Mouse (Mus musculus): ENCODE measurements around the gene Usp39. TPM values are rescaled to one million over a fixed set of nuclear protein-coding genes. Genes with fewer than 3 reads are reported as not detected.

The Usp39 gene
- polyA plus RNA-seq, 1 experiment from 2014 or later, result 57.9 TPM

GRCm38 (mm10) chr6:72345633-72346032 is 649 bp upstream of the Usp39 start:
- H3K27ac ChIP-seq, result no peak overlapping the region
- H3K4me3 ChIP-seq, result no peak overlapping the region
- 47% methylated on average over 6 of the region's 6 CpGs for WGBS
- ATAC-seq (ENCODE audit: low FRiP score), result no peak
- peaks cover 34% of the 10 kb centered on the region for H3K4me1 ChIP-seq
- H3K27me3 ChIP-seq, result no peaks in the 10 kb centered on the region
- peak overlapping the region; percentile 90; the same call in 1 of the 2 replicates for H3K9ac ChIP-seq
- peak overlapping the region; percentile 95 for H3K4me2 ChIP-seq (replicated peaks)
- H3K36me3 ChIP-seq, result peaks cover 20% of the 10 kb centered on the region
- H3K9me3 ChIP-seq (replicated peaks), result no peaks in the 10 kb centered on the region

GRCm38 (mm10) chr6:72344396-72345073 is 449 bp downstream of the Usp39 start:
- H3K4me1 ChIP-seq, result peaks cover 34% of the 10 kb centered on the region

GRCm38 (mm10) chr6:72340481-72340880 is 4.5 kb downstream of the Usp39 start:
- ATAC-seq (ENCODE audit: low FRiP score), result no peak
- H3K9ac ChIP-seq, result no peak overlapping the region
- no peaks in the 10 kb centered on the region for H3K27me3 ChIP-seq
- no peak overlapping the region for H3K4me3 ChIP-seq
- 60% methylated on average over 2 of the region's 2 CpGs for WGBS
- no peak overlapping the region for H3K27ac ChIP-seq
- no peaks in the 10 kb centered on the region for H3K9me3 ChIP-seq (replicated peaks)
- H3K36me3 ChIP-seq, result peaks cover 42% of the 10 kb centered on the region
- peaks cover 13% of the 10 kb centered on the region for H3K4me1 ChIP-seq
- no peak overlapping the region for H3K4me2 ChIP-seq (replicated peaks)

More at GRCm38 (mm10) chr6:72344396-72345073, 449 bp downstream of the Usp39 start:
- Histone ChIP-seq H3K27ac (peak overlapping the region; percentile 41), H3K4me3 (peak overlapping the region; percentile 92), H3K9me3 (replicated peaks) (no peaks in the 10 kb centered on the region), H3K36me3 (peaks cover 15% of the 10 kb centered on the region), H3K27me3 (no peaks in the 10 kb centered on the region), H3K9ac (peak overlapping the region; percentile 90), H3K4me2 (replicated peaks) (peak overlapping the region; percentile 95)
- ATAC-seq (ENCODE audit: low FRiP score), result peak; percentile 46
- 2% methylated on average over 32 of the region's 42 CpGs for WGBS

- H3K27me3 ChIP-seq, result no peaks in the 10 kb centered on the region
- no peaks in the 10 kb centered on the region for H3K9me3 ChIP-seq (replicated peaks)
- H3K9ac ChIP-seq, result no peak overlapping the region
- no peak overlapping the region for H3K27ac ChIP-seq
- peaks cover 87% of the 10 kb centered on the region for H3K36me3 ChIP-seq
- H3K4me1 ChIP-seq, result no peaks in the 10 kb centered on the region
- no peak overlapping the region for H3K4me2 ChIP-seq (replicated peaks)
- no peak overlapping the region for H3K4me3 ChIP-seq
- ATAC-seq (ENCODE audit: low FRiP score), result no peak
- 80% methylated on average over 5 of the region's 5 CpGs for WGBS
Measured at GRCm38 (mm10) chr6:72333111-72333510, 11.9 kb downstream of the Usp39 start.

- H3K9ac ChIP-seq, result no peak overlapping the region
- H3K9me3 ChIP-seq (replicated peaks), result no peaks in the 10 kb centered on the region
- no peaks in the 10 kb centered on the region for H3K27me3 ChIP-seq
- no peak overlapping the region for H3K27ac ChIP-seq
- no peak overlapping the region for H3K4me2 ChIP-seq (replicated peaks)
- WGBS, result 93% methylated on average over 4 of the region's 4 CpGs
- H3K4me1 ChIP-seq, result no peaks in the 10 kb centered on the region
- peaks cover 83% of the 10 kb centered on the region for H3K36me3 ChIP-seq
- no peak for ATAC-seq (ENCODE audit: low FRiP score)
- no peak overlapping the region for H3K4me3 ChIP-seq
Measured at GRCm38 (mm10) chr6:72330133-72330532, 14.9 kb downstream of the Usp39 start.

GRCm38 (mm10) chr6:72329019-72329418 is 16.0 kb downstream of the Usp39 start:
- Histone ChIP-seq H3K4me3 (no peak overlapping the region), H3K36me3 (peaks cover 84% of the 10 kb centered on the region), H3K27me3 (no peaks in the 10 kb centered on the region), H3K4me1 (no peaks in the 10 kb centered on the region), H3K4me2 (replicated peaks) (no peak overlapping the region), H3K9ac (no peak overlapping the region), H3K9me3 (replicated peaks) (no peaks in the 10 kb centered on the region), H3K27ac (no peak overlapping the region)
- no peak for ATAC-seq (ENCODE audit: low FRiP score)
- WGBS, result 91% methylated on average over 5 of the region's 5 CpGs

GRCm38 (mm10) chr6:72326274-72326673 is 18.7 kb downstream of the Usp39 start:
- no peaks in the 10 kb centered on the region for H3K4me1 ChIP-seq
- no peak for ATAC-seq (ENCODE audit: low FRiP score)
- no peak overlapping the region for H3K9ac ChIP-seq
- no peaks in the 10 kb centered on the region for H3K9me3 ChIP-seq (replicated peaks)
- 82% methylated on average over 6 of the region's 6 CpGs for WGBS
- H3K36me3 ChIP-seq, result peaks cover 90% of the 10 kb centered on the region
- H3K27me3 ChIP-seq, result no peaks in the 10 kb centered on the region
- H3K4me3 ChIP-seq, result no peak overlapping the region
- H3K4me2 ChIP-seq (replicated peaks), result no peak overlapping the region
- H3K27ac ChIP-seq, result no peak overlapping the region

GRCm38 (mm10) chr6:72323786-72324508 is 21.0 kb downstream of the Usp39 start:
- Histone ChIP-seq H3K27me3 (no peaks in the 10 kb centered on the region), H3K4me1 (no peaks in the 10 kb centered on the region), H3K36me3 (peaks cover 94% of the 10 kb centered on the region), H3K27ac (no peak overlapping the region), H3K4me2 (replicated peaks) (no peak overlapping the region), H3K9me3 (replicated peaks) (no peaks in the 10 kb centered on the region), H3K9ac (no peak overlapping the region), H3K4me3 (no peak overlapping the region)
- no peak for ATAC-seq (ENCODE audit: low FRiP score)
- WGBS, result 94% methylated on average over 6 of the region's 6 CpGs

GRCm38 (mm10) chr6:72322936-72323335 is 22.0 kb downstream of the Usp39 start:
- Histone ChIP-seq H3K4me2 (replicated peaks) (no peak overlapping the region), H3K27me3 (no peaks in the 10 kb centered on the region), H3K36me3 (peaks cover 94% of the 10 kb centered on the region), H3K4me3 (no peak overlapping the region), H3K27ac (no peak overlapping the region), H3K9ac (no peak overlapping the region), H3K4me1 (no peaks in the 10 kb centered on the region), H3K9me3 (replicated peaks) (no peaks in the 10 kb centered on the region)
- 89% methylated on average over 3 of the region's 3 CpGs for WGBS
- ATAC-seq (ENCODE audit: low FRiP score), result no peak

GRCm38 (mm10) chr6:72319019-72319418 is 26.0 kb downstream of the Usp39 start:
- no peaks in the 10 kb centered on the region for H3K9me3 ChIP-seq (replicated peaks)
- H3K27me3 ChIP-seq, result no peaks in the 10 kb centered on the region
- H3K27ac ChIP-seq, result no peak overlapping the region
- no peaks in the 10 kb centered on the region for H3K4me1 ChIP-seq
- no peak overlapping the region for H3K4me2 ChIP-seq (replicated peaks)
- peaks cover 85% of the 10 kb centered on the region for H3K36me3 ChIP-seq
- H3K9ac ChIP-seq, result no peak overlapping the region
- H3K4me3 ChIP-seq, result no peak overlapping the region
- ATAC-seq (ENCODE audit: low FRiP score), result no peak
- 84% methylated on average over 11 of the region's 11 CpGs for WGBS

GRCm38 (mm10) chr6:72318440-72318839 is 26.5 kb downstream of the Usp39 start:
- Histone ChIP-seq H3K9me3 (replicated peaks) (no peaks in the 10 kb centered on the region), H3K4me3 (no peak overlapping the region), H3K27ac (no peak overlapping the region), H3K9ac (no peak overlapping the region), H3K4me1 (no peaks in the 10 kb centered on the region), H3K4me2 (replicated peaks) (no peak overlapping the region), H3K36me3 (peaks cover 81% of the 10 kb centered on the region), H3K27me3 (no peaks in the 10 kb centered on the region)
- no peak for ATAC-seq (ENCODE audit: low FRiP score)
- WGBS, result 86% methylated on average over 5 of the region's 5 CpGs

GRCm38 (mm10) chr6:72316044-72316443 is 28.9 kb downstream of the Usp39 start:
- Histone ChIP-seq H3K36me3 (peaks cover 69% of the 10 kb centered on the region), H3K9me3 (replicated peaks) (no peaks in the 10 kb centered on the region), H3K27me3 (no peaks in the 10 kb centered on the region), H3K4me3 (no peak overlapping the region), H3K9ac (no peak overlapping the region), H3K27ac (no peak overlapping the region), H3K4me2 (replicated peaks) (no peak overlapping the region), H3K4me1 (no peaks in the 10 kb centered on the region)
- no peak for ATAC-seq (ENCODE audit: low FRiP score)
- 85% methylated on average over 1 of the region's 1 CpGs for WGBS

GRCm38 (mm10) chr6:72315384-72315783 is 29.6 kb downstream of the Usp39 start:
- no peak overlapping the region for H3K27ac ChIP-seq
- no peak overlapping the region for H3K9ac ChIP-seq
- ATAC-seq (ENCODE audit: low FRiP score), result no peak
- no peaks in the 10 kb centered on the region for H3K27me3 ChIP-seq
- no peak overlapping the region for H3K4me2 ChIP-seq (replicated peaks)
- 84% methylated on average over 2 of the region's 2 CpGs for WGBS
- no peaks in the 10 kb centered on the region for H3K9me3 ChIP-seq (replicated peaks)
- H3K36me3 ChIP-seq, result peaks cover 62% of the 10 kb centered on the region
- H3K4me3 ChIP-seq, result no peak overlapping the region
- no peaks in the 10 kb centered on the region for H3K4me1 ChIP-seq

Measured in hindbrain, embryonic 12.5 days (tissue).